Mouse (Mus musculus) activated CD4-positive, CD25-positive, alpha-beta regulatory T cell, adult 4 months (primary cell): ENCODE measurements around the gene Olfr1512. TPM values are rescaled to one million over a fixed set of nuclear protein-coding genes. Genes with fewer than 3 reads are reported as not detected.
"Not testable (repeated sequence)": the region's sequence is repeated elsewhere in the genome, so short reads cannot be mapped to it uniquely, and the experiment has no call there.

Experiments used
- ATAC-seq: one replicate; pipeline ENCODE4 v1.8.0; 2017
- polyA plus RNA-seq, 2 experiments: library from polyadenylated mRNA; unstranded; fragments of 100-300 nt; shearing (Covaris generic); gene quantifications; one replicate each; pipeline ENCODE4 v1.2.1; 2017

Gene Olfr1512
- not detected for polyA plus RNA-seq

DNA sequence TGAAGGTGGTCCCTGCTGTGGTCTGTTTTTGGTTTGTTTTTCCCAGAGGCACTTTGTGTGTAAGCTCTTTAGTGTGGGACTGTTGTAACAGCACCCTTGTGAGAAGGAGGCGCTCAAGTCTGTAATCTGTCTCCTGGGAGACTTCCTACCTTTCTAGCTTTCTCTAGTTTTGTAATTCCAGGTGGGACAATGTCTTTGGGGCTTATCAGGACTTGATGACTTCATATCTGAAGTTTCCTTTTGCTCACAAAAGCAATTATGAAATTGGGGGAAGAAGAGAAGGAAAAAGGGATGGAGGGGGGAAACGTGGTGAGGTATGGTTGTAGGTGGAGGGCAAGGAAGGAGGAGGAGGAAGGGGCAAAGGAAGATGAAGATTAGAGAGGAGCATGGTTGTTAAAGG, at the start of gene Olfr1512:
Gene Olfr1512 (minus strand): TSS at position 101 of the 400 bp plus-strand sequence.
- no peak for ATAC-seq

- ATAC-seq: no peak
Measured at GRCm38 (mm10) chr14:52427686-52428085, 48.7 kb upstream of the Olfr1512 start.

DNA sequence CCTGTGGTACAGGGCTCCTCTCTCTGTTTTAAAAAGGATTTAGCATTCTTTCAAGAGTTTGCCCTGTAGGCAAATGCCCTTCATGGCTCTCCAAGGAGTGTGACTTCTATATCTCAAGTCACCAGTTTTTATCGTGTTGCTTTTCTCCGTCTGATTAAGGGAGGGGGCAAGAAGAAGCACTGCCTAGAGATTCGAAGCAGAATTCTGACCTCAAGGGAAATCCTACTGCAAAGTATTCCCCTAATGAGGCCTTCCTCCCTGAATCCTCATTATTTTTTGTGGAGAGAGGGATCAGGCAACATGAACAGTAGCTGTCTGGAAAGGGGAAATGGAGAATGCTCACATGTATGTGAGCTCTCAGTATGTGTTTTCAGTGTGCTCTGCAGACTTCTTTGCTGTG, 35.3 kb upstream of the Olfr1512 start, which contains the start of gene Olfr1510:
Gene Olfr1510 (minus strand): TSS at position 101 of the 400 bp plus-strand sequence.
- no peak for ATAC-seq

GRCm38 (mm10) chr14:52410142-52410919, 31.4 kb upstream of the Olfr1512 start:
- not testable (repeated sequence) for ATAC-seq

GRCm38 (mm10) chr14:52397279-52397678, 18.3 kb upstream of the Olfr1512 start, which contains the start of gene Olfr1511:
Gene Olfr1511 (minus strand): TSS chr14:52397379.
- ATAC-seq: no peak

GRCm38 (mm10) chr14:52390084-52390848, 11.3 kb upstream of the Olfr1512 start:
- not testable (repeated sequence) for ATAC-seq

DNA sequence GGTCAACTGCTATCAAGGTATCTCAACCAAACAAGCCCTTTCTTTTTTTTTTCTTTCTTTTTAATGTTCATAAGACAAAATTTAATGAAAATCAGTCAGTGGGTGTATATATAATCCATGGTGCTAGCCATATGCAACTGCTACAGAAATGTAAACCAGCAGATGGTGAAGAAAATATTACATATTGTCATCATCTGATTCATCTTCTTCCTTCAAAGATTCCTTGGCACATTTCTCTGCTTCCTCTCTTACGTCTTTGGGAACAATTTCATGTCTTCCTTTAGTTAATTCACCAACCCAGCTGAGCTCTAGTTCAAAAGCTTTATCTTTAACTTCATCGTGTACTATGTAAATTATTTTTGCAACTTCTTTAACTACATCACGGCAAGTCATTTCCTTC, 10.2 kb downstream of the Olfr1512 start:
- ATAC-seq: no peak

- ATAC-seq: no peak
Measured at GRCm38 (mm10) chr14:52356308-52356707, 22.7 kb downstream of the Olfr1512 start, which contains the start of gene Olfr1513. Gene Olfr1513 (minus strand): TSS chr14:52356408.

DNA sequence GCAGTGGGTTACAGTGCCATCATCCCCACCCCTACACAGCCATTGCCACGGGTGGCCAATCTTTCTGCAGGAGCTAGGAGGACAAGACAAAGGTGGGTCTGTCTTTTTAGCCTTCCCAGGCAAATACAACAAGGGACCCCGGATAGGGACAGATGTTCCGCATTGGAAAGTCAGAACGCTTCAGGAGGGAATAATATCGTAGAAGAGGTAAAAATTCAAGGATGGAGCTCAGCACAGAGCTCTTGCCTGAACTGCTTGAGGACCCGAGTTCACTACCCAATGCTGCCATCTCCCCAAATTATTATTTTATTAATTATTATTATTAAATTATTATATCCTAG, 39.5 kb downstream of the Olfr1512 start:
- ATAC-seq: no peak

DNA sequence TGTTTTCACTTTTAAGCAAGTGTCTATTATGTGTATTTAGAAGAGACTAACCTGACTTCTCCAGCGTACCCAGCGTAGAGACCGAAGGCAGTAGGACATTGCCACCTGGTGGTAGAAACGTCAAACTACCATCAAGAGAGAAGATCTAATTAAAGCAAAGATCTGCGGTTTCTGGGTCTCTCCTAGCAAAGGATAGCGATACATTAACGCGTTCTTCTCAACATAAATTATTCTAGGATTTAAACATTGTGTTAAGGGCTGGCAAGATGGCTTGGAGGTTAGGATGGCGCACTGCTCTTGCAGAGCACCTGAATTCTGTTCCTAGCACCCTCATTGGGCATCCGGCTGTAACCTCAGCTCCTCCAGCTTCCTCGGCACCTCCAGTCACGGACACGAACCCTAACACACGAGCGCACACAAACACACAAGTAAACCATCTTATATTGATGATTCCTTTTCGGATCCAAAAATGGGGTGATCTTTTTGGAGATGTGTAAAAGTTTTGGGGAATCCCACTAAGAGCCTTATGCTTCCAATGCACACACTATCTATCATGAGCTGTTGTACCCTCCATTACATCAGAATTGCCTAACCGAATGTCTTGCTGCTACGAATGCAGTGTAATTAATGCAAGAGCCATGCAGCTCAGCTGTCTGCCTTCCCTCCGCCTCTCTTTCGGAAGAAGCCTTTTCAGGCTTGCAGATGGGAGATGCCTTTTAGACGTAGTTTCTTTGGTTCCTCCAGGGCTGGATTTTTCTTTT, 40.0 kb downstream of the Olfr1512 start:
- peak; percentile 59 for ATAC-seq

GRCm38 (mm10) chr14:52332171-52332570, 46.8 kb downstream of the Olfr1512 start:
- no peak for ATAC-seq

GRCm38 (mm10) chr14:52331069-52331750, 47.8 kb downstream of the Olfr1512 start:
- ATAC-seq: no peak

DNA sequence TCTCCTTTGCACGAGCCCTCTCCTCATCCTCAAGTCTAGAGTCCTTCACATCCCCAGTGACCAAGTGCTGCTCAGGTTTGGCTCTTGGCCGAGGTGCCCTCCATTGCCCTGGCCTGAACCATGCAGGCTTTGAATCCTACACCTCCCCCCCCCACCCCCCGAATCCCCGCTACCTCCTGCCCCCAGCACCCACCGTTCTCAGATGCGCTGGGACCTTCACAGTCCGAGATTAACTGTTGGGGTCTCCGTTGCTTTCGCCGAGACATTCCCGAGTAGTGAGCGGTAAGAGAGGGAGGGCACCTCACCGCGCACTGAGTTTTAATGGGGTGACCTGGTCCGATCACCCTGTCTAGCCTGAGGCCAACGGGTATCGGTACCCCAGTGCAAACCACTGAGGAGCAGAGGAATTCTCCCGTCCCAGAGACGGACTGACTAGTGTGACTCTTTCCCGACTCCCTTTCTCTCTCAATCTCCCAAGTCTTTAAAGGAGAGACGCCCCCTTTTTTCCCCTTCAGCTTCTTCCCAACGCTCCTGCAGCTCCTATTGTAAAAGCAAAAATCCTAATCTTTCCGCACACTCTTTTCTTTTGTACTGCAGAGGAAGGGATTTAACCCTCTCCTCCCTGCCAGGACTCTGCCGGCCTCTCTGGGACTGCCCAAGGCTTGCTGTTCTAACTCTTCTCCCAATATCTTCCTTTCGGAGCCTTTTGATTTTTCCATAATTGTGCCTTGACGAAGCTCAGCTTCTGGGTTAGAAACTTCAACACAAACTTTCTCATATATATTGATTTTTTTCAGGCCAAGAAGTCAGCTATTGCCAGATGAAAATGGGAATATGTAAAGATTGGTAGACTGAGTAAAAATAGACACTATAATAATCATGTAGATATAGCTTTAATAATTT, 50.8 kb downstream of the Olfr1512 start, which contains the start of gene Sall2:
Gene Sall2 (minus strand): TSS at position 853 of the 903 bp plus-strand sequence.
- no peak for ATAC-seq

- ATAC-seq: no peak
Measured at GRCm38 (mm10) chr14:52327375-52327901, 51.5 kb downstream of the Olfr1512 start.

GRCm38 (mm10) chr14:52325890-52326289, 53.1 kb downstream of the Olfr1512 start:
- no peak for ATAC-seq

Other genes starting within 250 kb of the Olfr1512 start
- gene Supt16, start 181.8 kb downstream of the Olfr1512 start, polyA plus RNA-seq: 10 to 100 TPM; 46.7 to 52.4 TPM
- 10 to 100 TPM; 58.3 to 58.5 TPM for gene Chd8, start 121.4 kb downstream of the Olfr1512 start, polyA plus RNA-seq
- 10 to 100 TPM; 66.0 to 76.9 TPM for gene Tox4, start 100.0 kb downstream of the Olfr1512 start, polyA plus RNA-seq
- gene Rab2b, start 99.6 kb downstream of the Olfr1512 start, polyA plus RNA-seq: 10 to 100 TPM; 14.5 to 17.3 TPM
- gene Mettl3, start 74.0 kb downstream of the Olfr1512 start, polyA plus RNA-seq: 10 to 100 TPM; 32.3 to 33.8 TPM
- 1 to 10 TPM; 2.9 to 4.1 TPM for gene Sall2, start 50.4 kb downstream of the Olfr1512 start, polyA plus RNA-seq
- gene Olfr1513, start 22.8 kb downstream of the Olfr1512 start, polyA plus RNA-seq: under 1 TPM in 1 of 2 experiments, not detected in 1; 0.12 TPM
- not detected for gene Olfr1511, start 18.2 kb upstream of the Olfr1512 start, polyA plus RNA-seq
- not detected for gene Olfr1510, start 35.2 kb upstream of the Olfr1512 start, polyA plus RNA-seq
- not detected for gene Olfr1509, start 63.8 kb upstream of the Olfr1512 start, polyA plus RNA-seq
- not detected for gene Olfr1508, start 88.3 kb upstream of the Olfr1512 start, polyA plus RNA-seq
- under 1 TPM in 1 of 2 experiments, not detected in 1; 0.81 TPM for gene Olfr1507, start 116.6 kb upstream of the Olfr1512 start, polyA plus RNA-seq